Mouse (Mus musculus): Measurements from ENCODE around the gene Bzw2. TPM values are rescaled to one million over a fixed set of nuclear protein-coding genes. Genes with fewer than 3 reads are reported as not detected.
A peak's percentile ranks its signal among the peaks of the same experiment; 100 is the strongest.

Gene Bzw2
- polyA plus RNA-seq, 1 experiment from 2014 or later: 157 TPM

DNA sequence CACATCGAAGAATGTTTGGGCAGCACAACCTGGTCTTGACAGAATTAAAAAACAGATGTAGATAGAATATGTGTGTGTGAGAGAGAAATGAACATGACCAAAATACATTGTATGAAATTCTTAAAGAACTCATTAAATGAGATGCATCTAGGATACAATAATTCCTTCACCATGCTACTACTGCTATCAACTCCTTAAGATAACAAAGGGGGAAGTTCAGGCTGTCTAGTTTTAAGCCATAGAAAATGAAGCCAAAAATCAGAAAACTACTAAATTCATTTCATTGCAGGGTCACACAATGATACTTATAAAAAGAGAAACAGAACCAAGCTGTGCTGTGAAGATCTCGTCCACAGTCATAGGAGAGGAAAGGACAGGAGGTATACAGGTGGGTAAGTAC, 25.6 kb downstream of the Bzw2 start:
- no peak overlapping the region for H3K27ac ChIP-seq
- no peaks in the 10 kb centered on the region for H3K9me3 ChIP-seq (replicated peaks; ENCODE audit: low read length)
- no peaks in the 10 kb centered on the region for H3K4me1 ChIP-seq (replicated peaks; ENCODE audit: insufficient read depth, low read length)
- H3K4me2 ChIP-seq (ENCODE audit: low read length): no peak overlapping the region
- 95% methylated on average over 2 of the region's 2 CpGs for WGBS
- H3K4me3 ChIP-seq (replicated peaks; ENCODE audit: low read depth, low read length): no peak overlapping the region
- H3K27me3 ChIP-seq (ENCODE audit: insufficient read depth, low read length): no peaks in the 10 kb centered on the region
- no peak overlapping the region for H3K9ac ChIP-seq (ENCODE audit: low read depth, low read length)
- ATAC-seq (replicated peaks; ENCODE audit: low FRiP score, low read depth) (no peak), DNase-seq (ENCODE audit: low spot score) (no peak)
- H3K36me3 ChIP-seq (ENCODE audit: insufficient read depth, low read length): peaks cover 14% of the 10 kb centered on the region; the same call in 1 of the 2 replicates
- no peak for TF ChIP-seq CTCF (IDR thresholded peaks at IDR 0.05; ENCODE audit: low read depth)

- Histone ChIP-seq H3K9ac (ENCODE audit: low read depth, low read length) (no peak overlapping the region), H3K27me3 (ENCODE audit: insufficient read depth, low read length) (no peaks in the 10 kb centered on the region), H3K4me2 (ENCODE audit: low read length) (no peak overlapping the region), H3K9me3 (replicated peaks; ENCODE audit: low read length) (no peaks in the 10 kb centered on the region), H3K36me3 (ENCODE audit: insufficient read depth, low read length) (peaks cover 14% of the 10 kb centered on the region; the same call in 1 of the 2 replicates), H3K4me3 (replicated peaks; ENCODE audit: low read depth, low read length) (no peak overlapping the region), H3K4me1 (replicated peaks; ENCODE audit: insufficient read depth, low read length) (no peaks in the 10 kb centered on the region), H3K27ac (no peak overlapping the region)
- no peak for TF ChIP-seq CTCF (IDR thresholded peaks at IDR 0.05; ENCODE audit: low read depth)
- no peak for DNase-seq (ENCODE audit: low spot score)
- WGBS: 94% methylated on average over 5 of the region's 5 CpGs
- no peak for ATAC-seq (replicated peaks; ENCODE audit: low FRiP score, low read depth)
These were observed 28.1 kb downstream of the Bzw2 start for GRCm38 (mm10) chr12:36129826-36130225.

- Histone ChIP-seq H3K9ac (ENCODE audit: low read depth, low read length) (no peak overlapping the region), H3K4me2 (ENCODE audit: low read length) (no peak overlapping the region), H3K27me3 (ENCODE audit: insufficient read depth, low read length) (no peaks in the 10 kb centered on the region), H3K36me3 (ENCODE audit: insufficient read depth, low read length) (peaks cover 6% of the 10 kb centered on the region; the same call in 1 of the 2 replicates), H3K27ac (no peak overlapping the region; the same call in 1 of the 2 replicates), H3K9me3 (replicated peaks; ENCODE audit: low read length) (no peaks in the 10 kb centered on the region), H3K4me1 (replicated peaks; ENCODE audit: insufficient read depth, low read length) (no peaks in the 10 kb centered on the region), H3K4me3 (replicated peaks; ENCODE audit: low read depth, low read length) (no peak overlapping the region)
- ATAC-seq (replicated peaks; ENCODE audit: low FRiP score, low read depth) (peak; percentile 82), DNase-seq (ENCODE audit: low spot score) (peak; percentile 15)
- WGBS: 52% methylated on average over 5 of the region's 5 CpGs
- no peak for TF ChIP-seq CTCF (IDR thresholded peaks at IDR 0.05; ENCODE audit: low read depth)
These were observed 31.8 kb downstream of the Bzw2 start for GRCm38 (mm10) chr12:36126049-36126448.

- Histone ChIP-seq H3K9ac (ENCODE audit: low read depth, low read length) (no peak overlapping the region), H3K4me3 (replicated peaks; ENCODE audit: low read depth, low read length) (no peak overlapping the region), H3K9me3 (replicated peaks; ENCODE audit: low read length) (no peaks in the 10 kb centered on the region), H3K36me3 (ENCODE audit: insufficient read depth, low read length) (peaks cover 21% of the 10 kb centered on the region; the same call in 1 of the 2 replicates), H3K4me1 (replicated peaks; ENCODE audit: insufficient read depth, low read length) (no peaks in the 10 kb centered on the region), H3K27me3 (ENCODE audit: insufficient read depth, low read length) (no peaks in the 10 kb centered on the region), H3K4me2 (ENCODE audit: low read length) (no peak overlapping the region), H3K27ac (no peak overlapping the region)
- WGBS: 97% methylated on average over 3 of the region's 3 CpGs
- ATAC-seq (replicated peaks; ENCODE audit: low FRiP score, low read depth) (no peak), DNase-seq (ENCODE audit: low spot score) (no peak)
- TF ChIP-seq CTCF (IDR thresholded peaks at IDR 0.05; ENCODE audit: low read depth): no peak
These were observed 38.6 kb downstream of the Bzw2 start for GRCm38 (mm10) chr12:36119244-36119643.

GRCm38 (mm10) chr12:36117161-36117560, 40.7 kb downstream of the Bzw2 start:
- ATAC-seq (replicated peaks; ENCODE audit: low FRiP score, low read depth) (no peak), DNase-seq (ENCODE audit: low spot score) (no peak)
- no peak overlapping the region for H3K9ac ChIP-seq (ENCODE audit: low read depth, low read length)
- H3K4me3 ChIP-seq (replicated peaks; ENCODE audit: low read depth, low read length): no peak overlapping the region
- no peak overlapping the region for H3K4me2 ChIP-seq (ENCODE audit: low read length)
- peaks cover 32% of the 10 kb centered on the region; the same call in 1 of the 2 replicates for H3K36me3 ChIP-seq (ENCODE audit: insufficient read depth, low read length)
- H3K9me3 ChIP-seq (replicated peaks; ENCODE audit: low read length): no peaks in the 10 kb centered on the region
- H3K4me1 ChIP-seq (replicated peaks; ENCODE audit: insufficient read depth, low read length): no peaks in the 10 kb centered on the region
- no peak for TF ChIP-seq CTCF (IDR thresholded peaks at IDR 0.05; ENCODE audit: low read depth)
- H3K27me3 ChIP-seq (ENCODE audit: insufficient read depth, low read length): no peaks in the 10 kb centered on the region
- 94% methylated on average over 6 of the region's 6 CpGs for WGBS
- H3K27ac ChIP-seq: no peak overlapping the region

DNA sequence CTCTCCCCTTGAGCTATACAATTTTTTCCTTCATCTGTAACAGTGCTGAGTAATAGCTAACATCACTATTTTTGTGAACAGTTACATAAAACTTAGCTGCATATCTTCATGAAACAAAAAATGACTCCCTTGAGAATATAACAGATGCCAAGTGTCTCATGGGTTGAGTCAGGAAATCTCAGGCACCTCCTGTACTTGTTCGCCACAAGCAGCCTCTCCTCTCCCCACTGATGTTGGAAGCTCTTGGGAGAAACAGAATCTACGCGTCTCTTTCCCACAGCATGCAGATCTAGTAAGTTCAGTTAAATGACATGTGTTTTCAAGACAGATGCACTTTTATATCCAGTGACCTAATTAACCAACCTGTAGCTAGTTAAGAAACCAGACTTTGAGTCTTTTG, 45.8 kb downstream of the Bzw2 start:
- Histone ChIP-seq H3K27me3 (ENCODE audit: insufficient read depth, low read length) (no peaks in the 10 kb centered on the region), H3K36me3 (ENCODE audit: insufficient read depth, low read length) (peaks cover 47% of the 10 kb centered on the region), H3K4me2 (ENCODE audit: low read length) (no peak overlapping the region), H3K9me3 (replicated peaks; ENCODE audit: low read length) (no peaks in the 10 kb centered on the region), H3K9ac (ENCODE audit: low read depth, low read length) (no peak overlapping the region), H3K4me3 (replicated peaks; ENCODE audit: low read depth, low read length) (no peak overlapping the region), H3K27ac (no peak overlapping the region), H3K4me1 (replicated peaks; ENCODE audit: insufficient read depth, low read length) (no peaks in the 10 kb centered on the region)
- no peak for ATAC-seq (replicated peaks; ENCODE audit: low FRiP score, low read depth)
- DNase-seq (ENCODE audit: low spot score): no peak
- WGBS: 93% methylated on average over 3 of the region's 3 CpGs
- no peak for TF ChIP-seq CTCF (IDR thresholded peaks at IDR 0.05; ENCODE audit: low read depth)

- H3K27ac ChIP-seq: no peak overlapping the region
- peaks cover 48% of the 10 kb centered on the region for H3K36me3 ChIP-seq (ENCODE audit: insufficient read depth, low read length)
- H3K4me1 ChIP-seq (replicated peaks; ENCODE audit: insufficient read depth, low read length): no peaks in the 10 kb centered on the region
- DNase-seq (ENCODE audit: low spot score): no peak
- H3K4me2 ChIP-seq (ENCODE audit: low read length): no peak overlapping the region
- no peak overlapping the region for H3K4me3 ChIP-seq (replicated peaks; ENCODE audit: low read depth, low read length)
- ATAC-seq (replicated peaks; ENCODE audit: low FRiP score, low read depth): no peak
- no peak overlapping the region for H3K9ac ChIP-seq (ENCODE audit: low read depth, low read length)
- H3K27me3 ChIP-seq (ENCODE audit: insufficient read depth, low read length): no peaks in the 10 kb centered on the region
- no peak for TF ChIP-seq CTCF (IDR thresholded peaks at IDR 0.05; ENCODE audit: low read depth)
- 85% methylated on average over 5 of the region's 5 CpGs for WGBS
- H3K9me3 ChIP-seq (replicated peaks; ENCODE audit: low read length): no peaks in the 10 kb centered on the region
These were observed 46.8 kb downstream of the Bzw2 start for GRCm38 (mm10) chr12:36111110-36111509.
